Mouse (Mus musculus) urinary bladder, postnatal 36 days (tissue): ENCODE data around the gene Dync1li2.

Source experiments
- DNase-seq, 2 experiments: peaks; one replicate each; pipeline ENCODE4 v3.0.0; 2022; ENCODE audit warnings: low spot score in 2 of 2, mixed read lengths in 1 of 2

Gene Dync1li2

GRCm38 (mm10) chr8:104442299-104443124 lies at the start of gene Dync1li2:
Dync1li2 (minus strand) TSS chr8:104443047.
- peak; percentile 86 to 89 for DNase-seq

GRCm38 (mm10) chr8:104479091-104479490 lies 36.2 kb upstream of the Dync1li2 start:
- DNase-seq = no peak

- DNase-seq = no peak
Measured at GRCm38 (mm10) chr8:104472465-104472864, 29.6 kb upstream of the Dync1li2 start.

- no peak for DNase-seq
Measured at GRCm38 (mm10) chr8:104467463-104467862, 24.6 kb upstream of the Dync1li2 start.

- no peak for DNase-seq
Measured at GRCm38 (mm10) chr8:104452177-104452576, 9.3 kb upstream of the Dync1li2 start.

- DNase-seq = no peak
Measured at GRCm38 (mm10) chr8:104448796-104449195, 5.9 kb upstream of the Dync1li2 start.

- DNase-seq = no peak
Measured at GRCm38 (mm10) chr8:104446016-104446415, 3.2 kb upstream of the Dync1li2 start.

GRCm38 (mm10) chr8:104445248-104445647 lies 2.4 kb upstream of the Dync1li2 start:
- DNase-seq = no peak

GRCm38 (mm10) chr8:104443125-104443679 lies 355 bp upstream of the Dync1li2 start:
- DNase-seq = no peak

- DNase-seq = no peak
Measured at GRCm38 (mm10) chr8:104441613-104442012, 1.2 kb downstream of the Dync1li2 start.

GRCm38 (mm10) chr8:104439461-104439860 lies 3.4 kb downstream of the Dync1li2 start:
- DNase-seq = no peak

- DNase-seq = no peak
Measured at GRCm38 (mm10) chr8:104437494-104438135, 5.2 kb downstream of the Dync1li2 start.

GRCm38 (mm10) chr8:104436591-104436990 lies 6.3 kb downstream of the Dync1li2 start:
- no peak for DNase-seq

- peak; percentile 92 to 98 for DNase-seq
Measured at GRCm38 (mm10) chr8:104436038-104436437, 6.8 kb downstream of the Dync1li2 start.

GRCm38 (mm10) chr8:104434826-104435354 lies 8.0 kb downstream of the Dync1li2 start:
- no peak for DNase-seq

GRCm38 (mm10) chr8:104434275-104434674 lies 8.6 kb downstream of the Dync1li2 start:
- DNase-seq = no peak

- no peak for DNase-seq
Measured at GRCm38 (mm10) chr8:104433191-104433842, 9.5 kb downstream of the Dync1li2 start.

GRCm38 (mm10) chr8:104432656-104433055 lies 10.2 kb downstream of the Dync1li2 start:
- DNase-seq = no peak

- no peak for DNase-seq
Measured at GRCm38 (mm10) chr8:104430230-104430629, 12.6 kb downstream of the Dync1li2 start.

- no peak for DNase-seq
Measured at GRCm38 (mm10) chr8:104427703-104428102, 15.1 kb downstream of the Dync1li2 start.

- DNase-seq = no peak
Measured at GRCm38 (mm10) chr8:104422313-104422712, 20.5 kb downstream of the Dync1li2 start.

GRCm38 (mm10) chr8:104416022-104416421 lies 26.8 kb downstream of the Dync1li2 start:
- no peak for DNase-seq
